Mouse (Mus musculus) c-Kit-positive CD71-negative TER-119-negative erythroid progenitor cells, embryonic 14.5 days (primary cell): ENCODE data around the gene Mesp2.
"Not testable (repeated sequence)": the region's sequence is repeated elsewhere in the genome, so short reads cannot be mapped to it uniquely, and the experiment has no call there.

Source experiments
- DNase-seq: peaks from one replicate; pipeline ENCODE4 v3.0.0-alpha.2; 2013; ENCODE audit warnings: low read depth

Mesp2 gene

GRCm38 (mm10) chr7:79810611-79811506 is at the start of gene Mesp2:
Mesp2 (plus strand) TSS chr7:79810727.
- DNase-seq: peak; percentile 52

DNA sequence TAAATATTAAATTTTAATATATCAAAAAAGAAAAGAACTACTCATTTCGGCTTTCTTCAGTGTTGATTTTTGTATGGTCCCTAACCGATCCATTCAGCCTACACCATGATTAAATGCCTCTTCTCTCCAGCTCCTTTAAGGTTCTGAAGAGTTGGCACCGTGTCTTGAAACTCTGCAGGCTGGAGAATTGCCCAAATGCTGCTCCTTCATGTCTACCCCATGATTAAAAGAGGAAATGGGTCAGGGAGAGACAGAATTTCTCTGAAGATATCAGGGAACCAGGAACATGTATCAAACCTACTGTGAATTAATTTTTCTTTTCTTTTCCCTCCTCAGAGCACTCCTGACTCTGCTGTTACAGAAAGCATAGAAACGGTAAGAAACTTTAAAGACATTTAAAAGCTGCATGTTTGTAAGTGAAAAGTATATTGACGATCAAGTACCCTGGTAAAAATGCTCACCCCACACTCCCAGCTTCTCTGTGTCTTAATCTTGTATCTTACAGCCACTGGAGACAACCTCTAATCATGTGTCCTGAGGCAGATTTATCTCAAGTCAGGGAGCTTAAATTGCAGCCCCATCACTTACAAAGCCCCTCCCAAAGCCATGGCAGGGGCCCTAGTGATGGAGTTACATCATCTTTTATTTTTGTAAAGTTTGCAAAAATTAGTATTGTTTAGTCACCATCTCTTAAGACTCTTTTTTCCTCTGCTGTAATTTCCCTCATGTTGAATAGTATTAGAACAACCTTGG is 49.2 kb upstream of the Mesp2 start:
- no peak for DNase-seq

DNA sequence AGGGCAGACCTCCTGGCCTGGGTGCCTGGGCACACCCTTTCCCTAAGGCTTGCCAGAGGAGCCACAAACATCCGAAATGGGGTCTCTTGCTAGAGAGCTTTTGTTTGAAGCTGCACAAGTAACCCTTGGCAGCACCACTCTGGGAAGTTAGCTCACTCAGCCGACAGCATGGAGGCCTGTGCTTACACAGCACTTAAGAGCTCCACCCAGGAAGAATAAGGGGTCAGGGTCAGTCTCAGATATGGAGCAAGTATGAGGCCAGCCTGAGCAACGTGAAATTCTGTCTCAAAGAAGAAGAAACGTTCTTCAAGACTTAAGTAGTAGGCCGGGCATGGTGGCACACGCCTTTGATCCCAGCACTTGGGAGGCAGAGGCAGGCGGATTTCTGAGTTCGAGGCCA is 48.4 kb upstream of the Mesp2 start:
- no peak for DNase-seq

DNA sequence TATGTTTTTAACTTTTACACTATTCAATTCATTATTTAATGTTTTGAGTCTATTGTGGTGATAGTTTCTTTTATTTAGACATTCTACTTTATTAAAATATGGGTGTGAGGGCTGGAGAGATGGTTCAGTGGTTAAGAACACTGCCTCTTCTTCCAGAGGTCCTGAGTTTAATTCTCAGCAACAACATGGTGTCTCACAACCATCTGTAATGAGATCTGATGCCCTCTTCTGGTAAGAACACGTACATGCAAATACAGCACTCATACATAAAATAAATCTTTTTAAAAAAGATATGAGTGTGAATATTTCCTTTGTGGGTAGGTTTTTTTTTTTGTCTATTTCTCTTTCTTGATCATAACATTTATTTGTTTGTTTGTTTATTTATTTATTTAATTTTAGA is 44.5 kb upstream of the Mesp2 start:
- no peak for DNase-seq

DNA sequence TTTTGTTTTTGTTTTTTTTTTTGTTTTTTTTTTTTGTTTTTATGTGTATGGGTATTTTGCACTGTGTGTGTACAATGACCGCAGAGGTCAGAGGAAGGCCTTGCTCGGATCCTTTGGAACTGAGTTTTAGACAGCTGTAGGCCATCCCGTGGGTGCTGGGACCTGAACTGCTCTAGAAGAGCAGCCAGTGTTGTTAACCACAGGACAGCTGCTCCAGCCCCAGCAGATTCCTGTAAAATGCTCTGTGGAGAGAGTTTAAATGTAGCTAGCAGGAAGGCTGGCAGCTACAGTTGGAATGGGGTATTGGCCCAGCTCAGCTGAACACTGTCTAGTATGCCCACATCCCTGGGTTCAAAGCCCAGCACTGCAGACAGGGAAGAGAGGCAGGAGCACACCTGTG is 40.9 kb upstream of the Mesp2 start:
- no peak for DNase-seq

DNA sequence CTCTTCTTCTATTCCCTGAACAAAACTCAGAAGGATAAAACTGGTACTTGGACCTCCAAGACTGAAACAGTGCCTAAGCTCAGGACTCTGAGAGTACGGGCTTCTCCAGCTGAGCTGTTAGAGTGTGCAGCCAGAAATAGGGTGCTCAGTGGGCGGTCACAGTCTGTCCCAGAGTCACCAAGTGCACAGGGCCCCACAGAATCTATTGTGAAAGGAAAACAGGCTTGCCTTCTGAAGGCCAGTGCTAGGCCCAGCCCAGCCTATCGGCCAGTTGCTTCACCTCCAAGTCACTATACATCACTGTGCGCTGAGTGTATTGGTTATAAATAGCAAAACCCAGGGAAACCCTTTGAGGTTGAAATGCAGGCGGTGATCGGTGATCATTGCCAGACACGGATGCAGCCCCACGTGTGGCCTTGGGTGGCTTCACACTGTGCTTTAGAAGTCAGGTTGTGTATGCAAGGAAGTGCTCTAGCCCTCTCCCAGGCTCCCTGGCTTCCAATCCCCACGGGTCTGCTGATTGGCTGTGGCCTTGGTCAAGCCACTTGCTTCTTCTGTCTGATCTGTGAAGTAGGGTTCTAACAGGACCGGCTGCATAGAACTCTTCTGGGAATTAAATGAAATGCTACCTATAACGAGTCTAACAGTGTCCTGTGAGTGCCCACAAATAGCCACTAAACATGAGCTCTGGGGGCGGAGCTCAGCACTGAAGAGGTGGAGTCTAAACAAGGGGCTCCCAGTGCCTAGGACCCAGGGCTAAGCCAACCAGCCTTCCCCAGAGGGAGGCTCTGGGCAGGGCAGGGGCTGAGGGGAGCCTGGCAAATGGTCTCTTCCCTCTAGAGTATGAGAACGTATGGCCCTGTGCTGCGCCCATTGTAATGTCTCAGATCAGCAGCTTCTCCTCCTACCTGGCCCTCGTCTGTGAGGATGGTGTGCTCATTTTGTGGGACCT is 38.7 kb upstream of the Mesp2 start:
- DNase-seq: no peak

DNA sequence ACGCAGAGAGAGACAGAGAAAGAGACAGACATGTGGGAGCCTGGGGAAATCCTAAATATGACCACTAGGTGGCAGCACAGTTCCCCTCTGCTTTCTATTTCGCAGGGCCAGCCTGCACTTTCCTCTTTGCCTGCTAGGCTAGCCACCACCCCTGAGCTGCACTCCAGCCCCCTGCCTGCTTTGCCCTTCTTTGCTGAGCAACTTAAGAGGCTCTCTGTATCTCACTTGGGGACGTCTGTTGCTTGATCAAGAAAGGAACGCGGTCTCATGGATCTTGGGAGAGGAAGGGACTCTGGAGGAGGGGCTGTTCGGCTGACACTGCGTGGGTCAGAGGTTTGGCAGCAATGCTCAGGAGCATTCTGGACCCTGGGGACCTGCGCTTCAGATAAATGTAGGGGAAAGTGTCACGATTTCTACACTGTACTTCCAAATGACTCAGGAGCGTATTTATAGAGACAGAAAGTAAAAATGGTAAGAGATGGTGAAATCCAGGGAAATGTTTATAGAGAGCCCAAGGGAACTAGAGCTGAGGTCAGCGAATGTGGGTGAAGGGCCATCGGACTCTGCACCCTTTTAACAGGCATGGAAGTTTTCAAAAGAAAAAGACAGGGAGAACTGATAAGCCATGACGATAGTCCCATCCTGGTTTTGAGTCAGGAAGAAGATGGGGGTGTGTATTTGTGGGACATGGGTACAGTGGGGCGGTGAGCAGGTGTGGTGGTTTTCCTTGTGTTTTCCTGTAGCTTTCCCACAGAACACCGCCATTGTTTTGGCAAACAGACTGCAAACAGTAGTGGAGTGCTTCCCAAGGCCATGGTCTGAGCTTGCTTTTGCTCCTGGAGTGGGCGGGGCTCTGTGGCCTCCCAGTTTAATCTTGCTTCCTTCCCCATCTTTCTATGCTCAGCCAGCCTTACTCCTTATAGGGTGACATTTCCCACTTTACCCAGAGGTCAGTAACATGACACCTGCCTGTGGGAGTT is 29.6 kb upstream of the Mesp2 start:
- peak; percentile 63 for DNase-seq

DNA sequence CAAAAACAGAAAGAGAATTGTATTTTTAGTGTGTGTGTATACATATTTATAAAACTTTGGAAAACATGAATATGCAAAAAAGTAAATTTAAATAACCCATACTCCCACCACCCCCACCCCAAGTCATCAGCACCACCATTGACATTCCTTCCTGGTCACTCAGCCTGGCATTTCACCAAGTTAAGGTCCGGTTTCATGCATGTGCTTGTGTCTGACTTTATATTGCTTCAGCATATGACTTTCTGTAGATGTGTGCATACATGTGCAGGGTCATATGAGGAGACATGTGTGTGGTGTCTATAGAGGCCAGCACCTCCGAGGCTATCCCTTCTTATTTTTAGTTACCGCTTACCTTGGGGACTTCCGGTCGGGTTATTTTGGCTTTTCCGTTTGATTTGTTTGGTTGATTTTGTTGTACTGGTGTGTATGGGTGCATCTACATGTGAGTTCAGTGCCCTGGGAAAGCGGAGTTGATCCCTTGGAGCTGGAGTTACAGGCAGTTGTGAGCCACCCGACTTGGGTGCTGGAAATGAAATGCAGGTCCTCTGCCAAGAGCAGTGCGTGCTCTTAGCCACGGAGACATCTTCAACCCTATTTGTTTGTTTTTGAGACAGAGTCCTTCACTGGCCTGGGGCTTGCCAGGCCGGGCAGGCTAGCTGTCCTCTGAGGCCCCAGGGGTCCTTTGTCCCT is 28.6 kb upstream of the Mesp2 start:
- no peak for DNase-seq

DNA sequence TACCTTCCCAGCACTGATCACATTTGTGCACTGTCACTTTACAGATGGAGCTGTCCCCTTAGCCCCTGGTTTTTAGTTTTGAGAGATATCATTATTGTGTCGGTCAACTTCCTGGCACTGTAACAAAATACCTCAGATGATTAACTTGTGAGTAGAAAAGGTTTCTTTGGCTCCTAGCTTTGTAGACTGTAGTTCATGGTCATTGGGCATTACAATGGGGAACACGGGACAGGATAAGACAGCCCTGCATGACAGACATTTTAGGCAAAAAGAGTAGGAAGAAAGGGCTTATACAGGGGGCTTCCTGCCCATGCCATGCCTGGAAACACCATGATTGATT is 28.0 kb upstream of the Mesp2 start:
- no peak for DNase-seq

GRCm38 (mm10) chr7:79786295-79786694 is 24.2 kb upstream of the Mesp2 start:
- peak; percentile 62 for DNase-seq

DNA sequence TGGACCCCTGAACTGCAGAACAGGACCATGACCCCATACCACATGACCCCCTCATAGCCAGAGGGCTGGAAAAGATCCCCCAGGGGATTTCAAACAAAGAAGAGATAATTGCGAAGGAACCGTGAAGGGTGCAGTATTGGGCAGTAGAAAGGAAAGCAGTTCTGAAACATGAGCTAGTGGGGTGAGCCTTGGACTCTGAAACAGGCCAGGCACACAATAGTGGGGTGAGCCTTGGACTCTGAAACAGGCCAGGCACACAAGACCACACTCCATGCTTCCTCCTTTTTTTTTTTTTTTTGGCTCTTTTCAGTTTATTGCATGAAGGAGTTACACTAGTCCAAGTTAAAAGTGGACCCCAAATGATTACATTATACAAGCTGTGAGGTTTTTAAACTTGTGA is 20.7 kb upstream of the Mesp2 start:
- DNase-seq: not testable (repeated sequence)

- no peak for DNase-seq
Observed at GRCm38 (mm10) chr7:79792635-79793421, 17.7 kb upstream of the Mesp2 start.

- DNase-seq: no peak
Observed at GRCm38 (mm10) chr7:79793688-79794087, 16.8 kb upstream of the Mesp2 start, which contains the start of gene Mesp1. Mesp1 (minus strand) TSS chr7:79793788.

GRCm38 (mm10) chr7:79798606-79799005 is 11.9 kb upstream of the Mesp2 start:
- no peak for DNase-seq

GRCm38 (mm10) chr7:79799048-79799447 is 11.5 kb upstream of the Mesp2 start:
- peak; percentile 50 for DNase-seq

DNA sequence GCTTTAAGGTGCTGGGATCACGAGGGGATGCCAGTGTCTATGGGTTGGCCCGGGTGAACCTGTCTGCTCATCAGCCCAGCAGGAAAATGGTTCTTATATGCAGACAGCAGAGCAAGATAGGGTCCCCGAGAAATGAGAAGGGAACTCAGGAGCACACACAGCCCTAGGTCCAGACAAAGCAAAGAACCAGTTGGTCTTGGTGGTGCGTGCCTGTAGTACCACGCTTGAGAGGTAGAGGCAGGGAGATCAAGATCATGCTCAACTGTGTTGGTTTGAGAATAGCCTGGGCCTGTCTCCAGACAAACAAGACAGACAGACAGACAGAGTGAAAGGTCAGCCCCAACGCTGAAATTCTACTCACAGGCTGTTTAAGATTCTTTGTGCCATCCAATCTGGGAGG is 11.0 kb upstream of the Mesp2 start:
- no peak for DNase-seq

GRCm38 (mm10) chr7:79800336-79800735 is 10.2 kb upstream of the Mesp2 start:
- DNase-seq: no peak

DNA sequence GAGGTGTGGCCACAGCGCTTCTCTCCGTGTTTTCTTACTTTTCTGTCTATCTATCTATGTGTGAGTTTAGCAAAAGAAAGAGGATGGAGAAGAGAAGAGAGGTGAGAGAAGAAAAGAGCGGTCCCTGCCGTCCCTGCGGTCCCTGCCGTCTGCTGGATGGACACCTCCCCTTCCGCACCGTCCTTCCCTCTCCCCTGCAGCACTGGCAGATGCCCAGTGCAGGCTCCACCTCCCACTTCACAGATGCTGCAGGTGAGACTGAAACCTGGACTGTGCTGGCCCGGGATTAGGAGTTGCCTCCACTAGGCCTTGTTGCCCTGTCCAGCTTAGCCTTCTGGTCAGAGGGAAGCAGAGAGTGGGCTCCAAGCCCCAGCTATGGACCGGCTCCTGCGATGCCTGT is 9.1 kb upstream of the Mesp2 start:
- no peak for DNase-seq

DNA sequence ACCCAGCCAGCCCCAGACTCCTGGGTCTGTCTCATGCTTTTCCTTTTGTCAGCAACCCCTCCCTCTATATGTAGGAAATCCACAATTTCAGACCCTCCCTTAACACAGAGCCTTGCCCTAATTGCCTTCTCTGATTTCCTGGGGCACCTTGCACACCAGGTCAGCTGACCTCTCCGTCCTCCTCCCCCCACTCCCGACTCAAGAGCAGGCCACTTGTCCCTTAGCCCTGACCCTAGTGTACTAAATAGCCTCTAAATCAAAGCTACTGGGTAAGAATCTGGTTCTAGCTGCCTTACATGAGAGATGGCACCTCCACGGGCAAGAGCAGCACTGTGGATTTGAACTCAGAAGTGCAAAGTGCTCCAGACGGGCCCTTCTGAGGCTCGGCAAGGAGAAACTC is 8.5 kb upstream of the Mesp2 start:
- no peak for DNase-seq

- DNase-seq: no peak
Observed at GRCm38 (mm10) chr7:79803887-79804286, 6.6 kb upstream of the Mesp2 start.
